Mouse (Mus musculus) thymus, postnatal 14 days (tissue): ENCODE data around the gene Scrn1.
A peak's percentile ranks its signal among the peaks of the same experiment; 100 is the strongest.

Experiments used
- DNase-seq: peaks from one replicate; pipeline ENCODE4 v3.0.0; 2021

Scrn1 gene

GRCm38 (mm10) chr6:54565665-54566545 lies at the start of gene Scrn1:
Gene Scrn1 (minus strand): TSS chr6:54566489.
- peak; percentile 53 for DNase-seq

DNA sequence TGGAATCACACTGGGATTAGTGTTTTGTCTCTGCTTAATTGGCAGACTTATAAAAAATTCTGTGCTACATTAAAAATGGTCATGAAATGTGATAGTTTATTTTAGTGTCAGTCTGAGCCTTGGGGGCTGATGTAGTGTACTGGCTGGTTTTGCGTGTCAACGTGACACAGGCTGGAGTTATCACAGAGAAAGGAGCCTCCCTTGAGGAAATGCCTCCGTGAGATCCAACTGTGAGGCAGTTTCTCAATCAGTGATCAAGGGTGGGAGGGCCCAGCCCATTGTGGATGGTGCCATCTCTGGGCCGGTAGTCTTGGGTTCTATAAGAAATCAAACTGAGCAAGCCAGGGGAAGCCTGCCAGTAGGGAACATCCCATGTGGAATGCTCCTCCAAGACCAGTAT lies 40.0 kb upstream of the Scrn1 start:
- DNase-seq: no peak

- DNase-seq: no peak
Observed at GRCm38 (mm10) chr6:54604001-54604715, 37.9 kb upstream of the Scrn1 start.

DNA sequence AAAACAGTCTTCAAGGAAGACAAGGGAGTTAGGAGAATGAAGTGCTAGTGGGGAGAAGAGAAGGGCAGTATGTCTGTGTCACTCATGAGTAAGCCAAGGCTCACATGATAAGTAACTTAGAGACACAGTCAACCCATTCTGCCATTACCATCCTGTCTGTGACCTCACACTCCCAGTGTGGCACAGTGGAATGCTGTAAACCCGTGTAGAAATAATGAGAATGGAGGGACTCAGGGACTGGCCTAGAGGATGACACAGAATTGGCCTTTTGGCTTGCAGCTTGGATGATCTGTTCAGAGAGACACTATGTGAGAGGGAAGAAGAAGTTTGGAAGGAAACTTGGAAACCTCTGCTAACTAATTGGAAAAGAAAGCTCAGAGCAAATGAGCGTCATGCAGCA lies 36.6 kb upstream of the Scrn1 start:
- no peak for DNase-seq

- no peak for DNase-seq
Observed at GRCm38 (mm10) chr6:54600681-54601347, 34.5 kb upstream of the Scrn1 start.

GRCm38 (mm10) chr6:54597711-54598110 lies 31.4 kb upstream of the Scrn1 start:
- DNase-seq: no peak

DNA sequence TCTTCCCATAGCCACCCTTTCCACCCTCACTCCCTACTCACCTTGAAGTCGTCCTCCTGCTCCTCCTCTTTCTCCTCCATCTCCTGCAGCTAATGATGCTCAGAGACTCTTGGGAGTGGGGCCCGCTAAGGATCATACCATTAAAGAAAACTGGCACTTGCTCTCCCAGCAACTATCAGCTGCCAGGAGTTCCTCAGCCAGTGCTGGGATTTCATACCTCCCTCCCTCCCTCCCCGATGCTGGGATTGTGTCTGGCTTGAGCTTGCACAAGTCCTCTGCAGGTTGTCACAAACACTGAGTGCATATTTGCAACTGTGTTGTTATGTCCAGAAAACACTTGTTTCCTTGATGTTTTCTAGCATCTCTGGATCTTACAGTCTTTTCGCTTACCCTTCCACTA lies 30.9 kb upstream of the Scrn1 start, which contains the start of gene Fkbp14:
Gene Fkbp14, minus strand, starts transcription at position 101 of the 400 bp plus-strand sequence.
- DNase-seq: no peak

DNA sequence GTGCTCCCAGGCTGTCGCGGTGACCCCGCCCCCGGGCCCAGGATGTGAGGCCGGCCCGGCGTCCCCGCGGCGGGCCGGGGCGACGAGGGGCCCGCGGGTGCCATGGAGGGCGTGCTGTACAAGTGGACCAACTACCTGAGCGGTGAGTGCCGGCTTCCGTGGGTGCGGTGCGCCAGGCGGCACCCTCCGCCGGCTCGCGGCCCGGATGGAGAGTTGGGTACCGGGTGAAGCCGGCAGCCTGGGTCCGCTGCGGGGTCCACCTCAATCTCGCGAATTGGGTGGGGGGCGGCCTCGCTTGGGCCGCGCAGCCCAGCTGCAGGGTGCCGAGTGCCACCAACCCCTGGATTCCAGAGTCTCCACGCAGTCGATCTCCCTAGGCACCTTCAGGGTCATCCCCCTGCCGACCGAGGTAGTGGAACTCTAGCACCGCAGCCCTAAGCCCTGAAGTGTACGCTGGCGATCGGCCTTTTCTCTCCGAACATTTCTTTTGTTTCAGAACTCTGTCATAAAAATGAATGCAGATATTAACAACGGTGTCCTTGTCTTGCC lies 29.1 kb upstream of the Scrn1 start:
- no peak for DNase-seq

GRCm38 (mm10) chr6:54594469-54595329 lies 28.4 kb upstream of the Scrn1 start, which contains the start of gene Plekha8:
Gene Plekha8 (plus strand): TSS chr6:54595111.
- DNase-seq: peak; percentile 88

DNA sequence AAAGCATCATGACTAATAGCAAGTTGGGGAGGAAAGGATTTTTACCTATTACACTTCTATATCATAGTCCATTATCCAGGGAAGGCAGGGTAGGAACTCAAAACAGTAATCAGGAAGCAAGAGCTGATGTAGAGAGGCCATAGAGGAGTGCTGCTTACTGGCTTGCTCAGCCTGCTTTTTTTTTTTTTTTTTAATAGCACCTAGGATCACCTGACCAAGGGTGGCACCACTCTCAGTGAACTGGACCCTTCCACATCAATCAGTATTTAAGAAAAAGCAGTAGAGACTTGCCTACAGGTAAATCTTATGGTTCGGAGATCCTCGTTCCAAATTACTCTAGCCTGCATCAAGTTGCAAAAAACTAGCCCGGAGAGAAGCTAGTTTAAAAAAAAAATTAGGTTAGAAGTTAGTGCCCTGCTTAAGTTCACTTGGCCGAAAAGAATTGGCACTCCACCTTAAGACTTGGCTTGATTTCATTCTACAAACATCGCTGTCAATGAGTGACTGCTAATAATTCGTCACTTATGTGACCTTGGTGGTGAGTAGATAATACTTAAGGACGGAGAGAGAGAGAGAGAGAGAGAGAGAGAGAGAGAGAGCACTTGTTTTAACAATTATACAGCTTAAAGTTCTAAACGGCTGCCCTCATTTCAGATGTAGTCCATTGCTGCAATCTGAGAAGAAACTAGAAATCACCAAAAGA lies 27.6 kb upstream of the Scrn1 start:
- DNase-seq: no peak

DNA sequence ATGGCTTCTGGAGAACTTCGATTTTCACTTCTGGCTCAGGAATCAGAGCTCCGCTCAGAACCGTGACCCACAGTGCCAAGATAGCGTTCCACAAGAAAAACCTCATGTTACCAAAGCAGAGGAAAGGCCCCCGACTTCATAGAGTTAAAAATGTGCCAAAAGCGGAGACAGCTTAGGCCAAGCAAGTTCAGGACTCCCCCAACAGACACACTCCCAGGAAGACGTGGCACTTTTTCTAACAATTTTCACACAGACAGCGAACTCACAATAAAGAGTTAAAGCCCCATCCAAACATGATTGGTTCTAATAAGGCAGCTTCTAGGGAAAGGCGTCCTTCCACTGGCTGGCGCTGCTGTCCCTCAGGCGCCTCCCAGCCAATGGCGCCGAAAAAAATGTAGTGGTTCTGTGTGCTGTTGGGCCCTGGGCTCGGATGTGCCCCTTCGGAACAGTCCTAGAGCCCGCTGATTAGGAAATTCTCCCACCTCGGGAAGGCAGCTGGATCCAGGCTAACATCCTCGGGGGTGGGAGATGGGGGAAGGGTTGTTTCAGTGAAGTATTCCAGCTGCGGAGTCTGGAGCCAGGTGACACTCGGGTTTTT lies 26.7 kb upstream of the Scrn1 start:
- DNase-seq: peak; percentile 76

DNA sequence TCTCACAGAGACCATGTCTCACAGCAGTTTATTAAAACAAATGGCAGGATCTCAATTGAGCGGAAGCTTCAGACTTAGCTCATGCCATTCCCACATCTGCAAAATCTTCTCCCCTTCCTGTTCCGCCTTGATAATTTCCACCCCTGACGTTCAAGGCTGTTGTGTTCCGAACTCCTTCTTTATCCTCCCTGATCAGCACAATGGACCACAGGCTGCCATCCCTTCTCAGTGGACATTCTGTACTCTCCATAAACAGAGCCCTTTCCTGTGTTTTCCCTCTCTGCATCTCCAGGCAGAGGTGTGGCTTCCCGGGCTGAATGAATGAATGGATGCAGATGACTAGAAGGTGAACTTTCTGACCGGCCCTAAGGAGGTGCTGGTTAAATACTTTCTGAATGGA lies 25.5 kb upstream of the Scrn1 start:
- DNase-seq: no peak

DNA sequence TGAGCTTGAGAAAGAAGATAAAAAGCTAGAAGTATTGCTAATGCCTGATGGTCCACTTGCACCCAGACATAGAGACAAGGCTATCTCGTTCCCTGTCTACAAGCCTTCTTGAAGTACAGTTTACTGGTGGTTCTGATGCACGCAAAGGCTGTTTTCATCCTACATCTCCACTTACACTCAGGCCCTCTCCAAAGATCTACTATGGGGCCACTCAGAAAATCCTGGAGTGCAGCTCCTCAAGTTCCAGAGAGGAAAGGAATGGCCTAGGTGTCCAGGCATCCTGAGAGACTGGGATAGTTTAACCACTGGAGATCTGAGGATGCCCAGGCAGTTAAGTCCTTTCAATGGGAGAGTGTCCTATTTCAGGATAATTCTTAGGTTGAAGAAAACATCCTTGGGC lies 24.4 kb upstream of the Scrn1 start:
- no peak for DNase-seq

- no peak for DNase-seq
Observed at GRCm38 (mm10) chr6:54588212-54588611, 21.9 kb upstream of the Scrn1 start.

DNA sequence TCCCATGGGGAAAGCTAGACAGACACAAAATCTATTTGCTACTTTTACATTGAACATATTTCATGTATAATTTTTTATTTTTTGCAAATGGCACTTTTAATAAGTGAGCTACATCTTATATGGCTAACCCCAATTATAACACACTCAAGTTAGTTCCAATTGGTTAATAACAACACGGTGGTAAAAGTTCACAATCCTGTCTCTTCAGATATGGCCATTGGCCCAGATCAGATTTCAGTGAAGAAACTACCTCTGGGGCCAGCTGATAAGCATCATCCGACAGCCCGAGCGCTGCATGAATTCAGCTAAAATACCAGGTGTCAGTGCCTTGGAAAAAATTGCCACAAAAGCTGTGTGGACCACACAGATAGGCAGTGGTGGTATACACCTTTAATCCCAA lies 21.4 kb upstream of the Scrn1 start:
- no peak for DNase-seq

GRCm38 (mm10) chr6:54586911-54587310 lies 20.6 kb upstream of the Scrn1 start:
- DNase-seq: no peak

DNA sequence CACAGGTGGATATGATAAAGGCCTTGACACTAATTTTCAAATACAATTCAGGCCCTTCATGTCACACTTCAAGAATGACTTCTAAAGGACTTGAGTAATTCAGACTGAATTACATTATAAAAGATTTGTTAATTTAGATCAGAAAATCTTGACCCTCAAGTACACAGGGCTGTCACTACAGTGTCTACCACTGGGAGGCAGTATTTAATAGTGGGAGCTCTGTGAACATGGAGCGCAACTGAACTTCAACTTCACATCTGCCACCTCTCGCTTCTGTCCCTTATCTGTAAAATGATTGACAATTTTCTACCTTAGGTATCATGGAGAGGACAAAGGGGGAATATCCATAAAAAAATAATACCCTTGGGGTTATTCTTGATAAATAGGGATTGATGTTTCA lies 19.9 kb upstream of the Scrn1 start:
- peak; percentile 71 for DNase-seq

DNA sequence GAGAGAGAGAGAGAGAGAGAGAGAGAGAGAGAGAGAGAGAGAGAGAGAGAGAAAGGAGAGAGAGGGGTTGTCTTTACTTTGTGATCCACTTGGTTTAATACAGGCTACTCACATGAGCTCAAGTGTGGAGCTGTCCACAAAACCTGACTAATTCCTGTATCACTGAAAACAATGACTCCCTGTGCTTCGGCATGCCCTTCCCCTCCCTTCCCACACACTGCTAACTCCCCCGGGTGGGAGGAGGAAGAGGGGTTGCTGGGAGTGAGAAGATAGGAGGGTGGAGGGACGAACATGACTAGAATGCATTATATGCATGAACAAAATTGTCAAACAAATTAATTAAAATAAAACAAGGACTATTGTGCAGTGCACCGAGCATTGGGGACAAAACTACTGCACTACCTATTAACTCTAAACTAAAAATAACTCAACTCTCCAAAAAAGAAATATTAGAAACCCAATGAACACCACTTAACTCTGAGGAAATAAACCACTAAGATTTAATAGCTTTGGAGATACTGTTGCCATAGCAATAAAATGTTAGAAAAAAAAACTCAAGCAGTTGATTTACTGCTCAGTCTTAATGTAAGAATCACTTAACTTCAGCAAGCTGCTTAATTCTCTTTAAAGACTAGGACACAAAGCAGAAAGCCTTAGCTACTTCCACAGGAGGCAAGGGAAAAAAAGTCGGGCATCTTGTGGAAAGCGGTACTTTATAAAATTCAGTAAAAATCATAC lies 7.1 kb upstream of the Scrn1 start:
- DNase-seq: no peak

GRCm38 (mm10) chr6:54569776-54570175 lies 3.5 kb upstream of the Scrn1 start:
- no peak for DNase-seq

- no peak for DNase-seq
Observed at GRCm38 (mm10) chr6:54566546-54566919, 244 bp upstream of the Scrn1 start.
